Mouse (Mus musculus) c-Kit-positive CD71-positive TER-119-negative erythroid progenitor cells, embryonic 14.5 days (primary cell): Measurements from ENCODE around the gene Naa38.
A peak's percentile ranks its signal among the peaks of the same experiment; 100 is the strongest.

Experiments
- DNase-seq: peaks from one replicate; pipeline ENCODE4 v3.0.0-alpha.2; 2013; ENCODE audit warnings: low read depth

Gene Naa38

DNA sequence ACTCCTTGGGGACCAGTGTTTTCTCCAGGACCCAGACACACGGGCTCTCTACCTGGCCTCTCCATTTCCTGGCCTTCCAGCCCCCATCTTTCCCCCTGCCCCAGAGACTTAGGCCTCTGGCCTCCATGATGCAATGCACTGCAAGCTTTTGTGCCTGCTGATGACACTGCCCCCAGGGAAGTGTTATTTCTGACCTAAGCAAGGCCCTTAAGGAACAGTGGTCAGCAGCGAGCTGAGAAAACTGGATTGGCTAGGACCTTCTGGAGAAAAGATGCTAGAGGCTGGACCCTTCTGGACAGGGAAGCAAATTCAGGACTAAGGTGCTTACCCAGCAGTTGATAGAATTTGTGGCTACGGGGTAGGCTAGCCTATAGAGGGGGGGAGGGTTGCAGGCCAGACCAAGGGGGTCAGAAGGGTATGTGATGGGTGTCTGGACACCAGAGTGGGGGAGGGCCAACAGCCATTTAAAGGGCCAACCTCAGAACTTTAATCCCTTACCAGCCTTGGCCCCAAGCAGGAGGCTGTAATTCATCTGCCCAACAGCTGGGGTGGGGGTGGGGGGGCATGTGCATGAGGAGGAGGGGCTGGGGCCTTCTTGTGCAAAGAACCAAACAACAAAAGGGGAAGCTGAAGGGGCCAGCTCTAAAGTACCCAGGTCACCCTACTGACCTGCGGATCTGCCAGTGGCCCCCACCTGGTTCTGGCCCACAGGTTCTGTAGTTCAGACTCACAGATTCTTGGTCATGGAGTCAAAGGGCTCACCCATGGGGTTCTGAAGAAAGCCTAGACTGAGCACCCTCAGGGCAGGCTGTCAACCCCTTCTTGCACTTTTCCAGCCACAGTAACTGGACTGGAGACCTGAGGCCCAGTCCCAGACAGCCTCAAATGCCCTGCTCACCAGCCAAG is 19.4 kb downstream of the Naa38 start:
- DNase-seq: no peak

- no peak for DNase-seq
Observed at GRCm38 (mm10) chr11:69415327-69415667, 20.0 kb downstream of the Naa38 start.

DNA sequence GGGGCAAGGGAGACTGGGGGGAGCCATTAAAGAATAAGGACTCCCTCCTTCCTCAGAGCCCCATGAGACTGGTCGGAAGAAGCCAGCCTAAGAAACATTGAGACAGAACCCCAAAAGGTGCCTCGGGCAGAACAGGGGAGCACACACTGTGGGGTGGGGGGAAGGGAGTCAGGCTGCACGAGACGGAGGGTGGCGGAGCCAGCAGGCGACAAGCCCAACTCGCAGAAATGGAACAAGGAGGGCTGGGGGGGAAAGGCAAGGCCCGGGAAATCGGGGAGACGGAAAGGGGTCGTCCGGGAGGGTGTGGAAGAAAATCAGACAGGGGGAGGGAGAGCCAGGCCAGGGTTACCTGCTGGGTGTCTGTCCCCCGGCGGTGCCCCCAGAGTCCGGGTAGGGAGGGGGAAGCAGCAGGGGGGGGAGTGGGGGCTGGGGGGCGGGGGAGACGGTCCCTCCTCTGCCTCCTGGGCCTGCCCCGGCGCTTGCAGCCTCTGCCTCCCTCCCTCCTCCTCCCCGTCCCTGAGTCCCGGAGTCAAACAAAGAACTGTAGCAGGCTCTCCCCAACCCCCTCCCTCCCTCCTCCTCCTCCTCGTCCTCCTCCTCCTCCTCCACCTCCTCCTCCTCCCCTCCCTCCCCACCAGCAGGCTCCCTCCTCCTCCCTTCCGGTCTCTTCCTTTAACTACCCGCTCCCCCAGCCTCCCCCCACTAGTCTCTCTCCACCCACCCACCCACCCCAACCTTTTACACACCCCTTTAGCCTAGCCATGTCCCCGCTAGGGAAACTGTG is 20.6 kb downstream of the Naa38 start:
- DNase-seq: no peak

DNA sequence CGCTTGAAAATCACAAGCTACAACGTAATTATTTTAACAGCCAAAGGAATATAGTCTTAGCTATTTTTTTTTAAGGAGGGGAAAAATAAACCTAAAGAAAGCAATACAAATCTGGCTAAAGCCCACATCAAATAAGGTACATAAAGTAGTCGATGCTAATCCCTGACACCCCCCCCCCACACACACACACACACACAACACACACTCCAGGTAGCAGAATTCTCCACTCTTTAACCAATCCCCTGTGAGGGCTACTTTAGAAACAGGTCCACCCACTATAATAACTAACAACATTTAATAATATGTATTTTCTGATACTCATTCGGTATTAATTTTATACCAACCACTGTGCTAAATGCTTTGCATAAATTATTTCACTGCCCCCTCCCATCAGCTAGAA is 21.2 kb downstream of the Naa38 start:
- no peak for DNase-seq

DNA sequence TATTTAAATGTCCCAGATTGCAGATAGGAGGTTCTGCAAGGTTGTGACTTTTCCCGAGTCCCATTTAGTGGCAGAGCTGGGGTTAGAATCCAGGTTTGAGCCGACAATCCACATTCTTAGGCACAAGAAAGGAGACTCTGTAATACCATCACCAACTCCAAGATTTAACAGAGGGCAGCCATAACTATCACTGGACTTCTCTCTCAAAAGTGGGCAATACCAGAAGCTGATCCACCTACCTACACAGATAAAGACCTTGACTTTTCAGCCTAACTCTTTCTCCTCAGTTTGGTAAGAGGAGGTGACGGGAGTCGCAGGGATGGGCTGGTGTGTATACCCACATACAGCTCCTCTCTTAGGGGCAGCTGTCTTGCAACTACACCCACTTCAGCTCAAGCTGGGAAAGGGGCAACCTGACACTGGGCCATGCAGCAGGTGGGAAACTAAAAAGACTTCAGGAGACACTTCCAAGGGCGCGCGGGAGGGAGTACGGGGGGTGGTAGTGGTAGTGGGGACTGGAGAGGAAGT is 21.7 kb downstream of the Naa38 start:
- DNase-seq: no peak

- DNase-seq: peak; percentile 81
Observed at GRCm38 (mm10) chr11:69417449-69418384, 22.4 kb downstream of the Naa38 start.

DNA sequence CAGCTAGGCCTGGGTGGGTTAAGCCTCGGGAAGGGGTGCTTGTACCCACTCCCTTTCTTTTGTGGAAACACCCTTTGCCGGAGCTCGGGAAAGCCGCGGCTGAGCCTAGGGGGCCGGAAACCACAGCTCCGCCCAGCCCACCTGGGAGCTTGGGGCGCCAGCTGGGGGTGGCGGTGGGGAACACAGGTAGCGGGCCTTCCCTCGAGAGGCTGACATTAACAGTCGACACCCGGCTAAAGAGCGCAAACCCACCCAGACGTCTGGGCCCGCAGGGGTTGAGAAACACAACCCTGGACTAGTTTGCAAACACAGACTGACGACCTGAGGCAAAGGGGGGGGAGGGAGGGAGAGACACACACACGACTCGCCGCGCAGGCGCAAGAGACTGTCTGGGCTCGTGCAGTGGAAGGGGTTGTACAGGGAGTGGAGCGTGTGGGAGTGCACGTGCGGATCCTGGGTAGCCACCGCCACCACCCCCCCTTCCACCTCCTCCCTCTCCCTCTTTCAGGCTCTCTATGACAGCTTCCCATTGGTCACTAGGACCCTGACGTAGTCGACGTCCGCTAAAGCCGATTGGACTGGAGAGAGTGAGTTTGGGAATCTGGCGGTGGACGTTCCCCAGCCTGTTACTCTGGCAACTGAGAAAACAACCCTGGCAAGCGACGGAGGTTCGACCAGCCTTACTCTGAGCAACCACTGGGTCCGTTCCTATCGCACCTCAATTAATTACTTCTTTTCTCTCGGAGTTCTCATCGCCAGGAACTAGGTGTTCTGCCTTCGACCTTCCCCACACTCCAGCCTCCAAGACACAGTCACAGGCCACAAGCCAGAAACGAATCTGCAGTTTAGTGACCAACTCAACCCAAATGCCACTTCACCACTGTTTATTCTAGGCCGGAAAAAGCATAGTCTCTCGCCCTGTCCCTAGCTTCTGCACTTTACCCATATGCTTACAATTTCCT is 23.5 kb downstream of the Naa38 start:
- DNase-seq: peak; percentile 95

GRCm38 (mm10) chr11:69419443-69419812 is 24.1 kb downstream of the Naa38 start:
- DNase-seq: no peak

GRCm38 (mm10) chr11:69419813-69420553 is 24.7 kb downstream of the Naa38 start:
- no peak for DNase-seq

DNA sequence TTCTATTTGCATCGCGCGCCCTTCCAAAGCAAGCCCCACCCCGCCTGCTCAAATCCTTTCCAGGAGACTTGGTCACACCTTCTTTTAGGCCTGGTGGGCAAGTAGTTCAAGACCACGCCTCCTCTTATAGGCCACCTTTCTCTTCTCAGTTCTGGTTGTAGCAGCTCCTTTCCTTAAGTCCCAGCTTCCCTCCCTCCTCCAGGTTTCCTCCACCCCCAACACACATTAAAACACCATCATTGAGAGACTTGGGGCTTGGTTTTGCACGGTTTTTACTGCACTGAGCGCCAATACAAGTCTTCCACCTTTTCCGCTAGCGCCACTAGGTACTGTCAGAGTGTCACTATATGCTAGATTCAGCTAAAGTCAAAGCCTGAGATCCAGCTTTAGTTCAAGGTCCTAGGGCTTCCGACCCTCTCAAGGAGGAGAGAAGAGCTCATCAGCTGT is 25.3 kb downstream of the Naa38 start:
- DNase-seq: no peak

DNA sequence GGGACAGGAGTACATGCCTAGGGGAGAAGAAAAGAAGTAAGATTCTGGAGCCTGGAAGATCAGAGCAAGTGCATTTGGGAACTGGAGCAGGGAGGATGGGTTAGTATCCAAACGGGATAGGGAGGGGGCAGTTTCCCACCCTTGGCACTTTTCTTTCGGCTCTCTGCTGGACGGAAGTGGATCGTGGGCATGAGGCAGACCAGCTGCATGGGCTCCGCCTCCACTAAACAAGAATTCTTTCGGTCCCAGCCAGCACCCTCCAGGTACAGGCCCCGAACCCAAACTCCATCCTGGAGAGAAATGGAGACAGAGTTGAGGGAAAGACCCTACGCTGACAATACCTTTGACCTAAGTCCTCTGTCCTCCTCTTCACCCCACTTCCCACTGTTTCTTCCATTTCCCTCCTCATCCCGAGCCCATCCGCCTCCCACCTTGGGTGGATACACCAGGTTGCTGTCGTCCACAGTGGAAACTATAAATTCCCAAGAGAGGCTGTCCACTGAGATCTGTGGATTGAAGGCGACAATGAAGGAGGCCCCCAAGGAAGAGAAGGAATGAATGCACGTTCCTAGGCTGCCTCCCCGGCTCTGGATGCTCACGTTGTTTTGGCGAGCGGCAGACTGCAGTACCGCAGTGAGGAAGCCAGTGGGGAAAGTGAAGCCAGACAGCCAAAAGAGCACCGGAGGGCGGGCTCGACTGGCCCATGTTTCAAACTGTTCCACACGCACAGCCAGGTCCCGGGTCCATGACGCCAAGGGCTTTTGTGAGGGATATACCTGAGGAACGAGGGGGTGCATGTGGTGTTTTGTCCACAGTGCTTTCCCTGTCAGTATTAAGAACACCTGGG is 26.1 kb downstream of the Naa38 start:
- no peak for DNase-seq

- DNase-seq: no peak
Observed at GRCm38 (mm10) chr11:69422842-69423241, 27.6 kb downstream of the Naa38 start.

DNA sequence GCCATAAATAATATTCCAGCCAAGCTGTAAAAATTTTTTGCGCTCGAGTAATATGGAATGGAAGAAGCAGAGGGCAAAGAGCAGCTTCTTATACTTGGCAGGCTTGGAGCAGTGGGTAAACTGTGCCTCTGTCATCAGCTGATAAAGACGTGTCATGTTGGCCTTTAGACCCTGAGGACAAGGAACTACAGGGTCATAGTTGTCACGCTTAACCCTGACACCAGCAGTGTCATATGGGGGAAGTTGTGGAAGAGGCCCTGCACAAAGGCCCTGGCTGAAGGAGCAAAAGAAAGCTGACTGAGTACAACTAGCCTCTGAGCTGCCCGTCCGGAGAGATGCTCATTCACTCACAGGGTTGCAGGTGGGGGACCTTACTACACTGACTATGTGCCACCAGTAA is 28.6 kb downstream of the Naa38 start:
- no peak for DNase-seq

GRCm38 (mm10) chr11:69426246-69426645 is 31.0 kb downstream of the Naa38 start:
- DNase-seq: no peak

DNA sequence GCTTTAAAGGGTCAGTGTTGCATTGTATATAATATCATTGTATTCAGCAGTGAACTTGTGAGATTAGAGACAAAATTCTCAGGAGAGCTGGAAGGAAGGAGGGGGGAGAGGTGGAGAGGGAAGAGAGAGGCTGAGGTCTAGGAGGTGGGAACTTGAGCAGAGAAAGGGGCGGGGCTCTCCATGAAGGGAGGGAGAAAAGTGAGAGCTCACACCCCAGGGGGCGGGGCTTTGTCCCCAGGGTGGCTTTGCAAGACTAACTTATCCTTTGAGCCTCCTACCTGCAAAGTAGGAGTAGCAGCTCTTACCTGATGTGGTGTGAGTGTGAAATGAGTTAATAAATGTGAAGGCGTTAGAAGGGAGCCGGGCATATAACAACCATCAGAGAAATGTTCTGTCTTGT is 33.5 kb downstream of the Naa38 start:
- DNase-seq: no peak

DNA sequence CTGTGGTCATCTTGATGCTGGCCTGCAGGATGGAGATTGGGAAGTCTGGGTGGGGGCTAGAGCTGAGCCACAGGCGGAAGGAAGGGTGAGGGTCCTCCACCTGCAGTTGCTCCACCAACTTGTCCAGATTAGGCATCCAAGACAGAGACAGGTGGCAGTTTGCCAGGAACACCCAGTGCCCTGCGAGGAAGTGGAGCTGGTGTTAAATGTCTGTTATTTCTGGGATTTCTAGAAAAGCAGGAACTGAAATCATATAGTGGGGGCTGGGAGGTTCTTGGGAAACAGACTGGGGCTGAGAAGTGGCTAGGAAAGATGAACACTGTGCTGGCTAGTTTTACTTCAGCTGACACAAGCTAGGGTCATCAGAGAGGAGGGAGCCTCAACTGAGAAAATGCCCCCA is 34.0 kb downstream of the Naa38 start:
- DNase-seq: no peak

- DNase-seq: no peak
Observed at GRCm38 (mm10) chr11:69430631-69431030, 35.3 kb downstream of the Naa38 start.

DNA sequence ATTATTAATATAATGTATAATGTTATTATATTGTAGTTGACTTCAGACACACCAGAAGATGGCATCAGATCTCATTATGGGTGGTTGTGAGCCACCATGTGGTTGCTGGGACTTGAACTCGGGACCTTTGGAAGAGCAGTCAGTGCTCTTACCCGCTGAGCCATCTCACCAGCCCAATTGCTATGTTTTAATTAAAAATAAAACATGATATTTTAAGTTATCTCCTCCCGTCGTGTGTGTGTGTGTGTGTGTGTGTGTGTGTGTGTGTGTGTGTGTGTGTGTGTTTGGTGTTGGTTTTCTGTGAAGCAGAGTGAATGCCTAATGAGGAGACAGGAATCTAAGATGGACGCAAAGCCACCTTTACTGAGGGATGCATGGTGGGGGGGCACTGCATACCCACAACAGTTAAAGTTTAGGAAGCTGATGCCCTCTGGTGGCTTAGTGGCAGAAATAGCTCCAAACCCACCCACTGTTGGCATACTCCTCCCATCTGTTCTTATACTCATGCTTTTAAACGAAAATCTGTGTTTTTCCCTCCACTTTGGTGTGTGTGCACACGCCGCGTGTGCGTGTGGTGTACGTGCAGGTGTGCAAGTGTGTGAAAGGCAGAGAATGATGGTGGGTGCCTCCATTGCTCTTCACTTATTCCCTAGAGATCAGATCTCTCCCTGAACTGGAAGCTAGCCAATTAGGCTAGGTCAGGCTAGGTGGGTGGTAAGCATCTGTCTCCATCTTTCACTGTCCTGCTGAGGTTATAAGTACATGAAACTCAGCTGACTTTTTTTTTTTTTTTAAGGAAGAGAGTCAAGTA is 36.7 kb downstream of the Naa38 start:
- DNase-seq: no peak
